Mouse (Mus musculus) MN1 (cell line): ENCODE data around the gene Map4k3.

Experiments
- DNase-seq: peaks from one replicate; pipeline ENCODE4 v3.0.0-alpha.2; 2016; ENCODE audit warnings: low spot score

Map4k3 gene

GRCm38 (mm10) chr17:80729825-80730224, 1.5 kb upstream of the Map4k3 start:
- no peak for DNase-seq

- DNase-seq, result peak; percentile 63
These were observed 930 bp upstream of the Map4k3 start for GRCm38 (mm10) chr17:80729080-80729749.

- DNase-seq, result peak; percentile 69
These were observed 839 bp downstream of the Map4k3 start for GRCm38 (mm10) chr17:80727341-80727951.

GRCm38 (mm10) chr17:80726821-80727220, 1.5 kb downstream of the Map4k3 start:
- peak; percentile 26 for DNase-seq

GRCm38 (mm10) chr17:80723092-80723491, 5.2 kb downstream of the Map4k3 start:
- DNase-seq, result no peak

- DNase-seq, result peak; percentile 25
These were observed 6.6 kb downstream of the Map4k3 start for GRCm38 (mm10) chr17:80721670-80722069.

GRCm38 (mm10) chr17:80719309-80719708, 9.0 kb downstream of the Map4k3 start:
- DNase-seq, result no peak

- DNase-seq, result no peak
These were observed 10.0 kb downstream of the Map4k3 start for GRCm38 (mm10) chr17:80718243-80718642.

- no peak for DNase-seq
These were observed 14.7 kb downstream of the Map4k3 start for GRCm38 (mm10) chr17:80713588-80713987.

GRCm38 (mm10) chr17:80709921-80710838, 18.1 kb downstream of the Map4k3 start:
- DNase-seq, result peak; percentile 76

- no peak for DNase-seq
These were observed 19.5 kb downstream of the Map4k3 start for GRCm38 (mm10) chr17:80708803-80709202.

- DNase-seq, result no peak
These were observed 21.1 kb downstream of the Map4k3 start for GRCm38 (mm10) chr17:80707176-80707575.

- DNase-seq, result no peak
These were observed 21.7 kb downstream of the Map4k3 start for GRCm38 (mm10) chr17:80706608-80707007.

GRCm38 (mm10) chr17:80701687-80702086, 26.6 kb downstream of the Map4k3 start:
- DNase-seq, result no peak

- DNase-seq, result no peak
These were observed 29.4 kb downstream of the Map4k3 start for GRCm38 (mm10) chr17:80698930-80699329.

GRCm38 (mm10) chr17:80698191-80698901, 29.9 kb downstream of the Map4k3 start:
- DNase-seq, result no peak

GRCm38 (mm10) chr17:80696956-80697355, 31.3 kb downstream of the Map4k3 start:
- no peak for DNase-seq

- DNase-seq, result no peak
These were observed 32.1 kb downstream of the Map4k3 start for GRCm38 (mm10) chr17:80696210-80696609.

- DNase-seq, result no peak
These were observed 34.6 kb downstream of the Map4k3 start for GRCm38 (mm10) chr17:80693707-80694106.

- DNase-seq, result no peak
These were observed 36.1 kb downstream of the Map4k3 start for GRCm38 (mm10) chr17:80692183-80692582.

GRCm38 (mm10) chr17:80688701-80689100, 39.6 kb downstream of the Map4k3 start:
- no peak for DNase-seq

GRCm38 (mm10) chr17:80686066-80686465, 42.2 kb downstream of the Map4k3 start:
- no peak for DNase-seq
